Mouse (Mus musculus) T-cell, adult 2 months (primary cell): ENCODE results near the gene Cdk5.
A peak's percentile ranks its signal among the peaks of the same experiment; 100 is the strongest.

ENCODE experiments used
- DNase-seq: peaks from one replicate; pipeline ENCODE4 v3.0.0; 2022; ENCODE audit warnings: low spot score

Gene Cdk5

DNA sequence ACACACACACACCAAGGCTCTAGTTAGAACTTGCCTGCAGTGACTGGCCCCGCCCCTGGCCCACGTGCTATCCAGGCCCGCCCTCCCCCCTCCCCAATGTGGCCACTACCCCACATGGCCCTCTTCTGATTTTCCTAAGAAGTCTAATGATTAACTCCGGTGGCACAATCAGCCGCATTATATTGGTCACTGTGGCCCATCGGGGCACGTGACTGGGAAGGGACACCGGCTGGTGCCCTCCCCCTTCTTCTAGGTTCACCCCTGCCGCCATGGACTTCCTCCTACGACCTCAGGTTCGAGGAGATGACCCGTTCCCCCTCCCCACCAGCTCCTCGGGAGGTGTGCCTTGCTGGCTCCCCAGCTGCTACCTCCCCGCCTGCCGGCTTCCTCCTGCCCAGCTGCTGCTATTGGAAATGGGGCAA lies 4.7 kb upstream of the Cdk5 start:
- no peak for DNase-seq

DNA sequence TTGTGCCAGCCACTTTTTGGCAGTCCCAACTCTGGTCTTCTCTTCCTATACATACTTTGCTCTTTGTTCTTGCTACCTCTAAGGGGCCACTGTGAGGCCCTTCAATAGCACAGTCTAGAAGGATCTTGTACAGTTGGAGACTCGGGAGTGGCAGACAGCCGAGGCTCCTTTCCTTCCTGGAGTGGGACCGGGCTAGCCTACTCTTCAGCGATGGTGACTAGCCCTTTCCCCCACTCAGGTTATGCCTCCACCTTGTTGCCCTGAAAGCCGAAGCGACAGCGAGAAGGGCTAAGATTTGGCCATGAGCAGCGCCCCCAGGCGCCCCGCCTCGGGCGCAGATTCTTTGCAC lies 3.9 kb upstream of the Cdk5 start:
- DNase-seq = no peak

DNA sequence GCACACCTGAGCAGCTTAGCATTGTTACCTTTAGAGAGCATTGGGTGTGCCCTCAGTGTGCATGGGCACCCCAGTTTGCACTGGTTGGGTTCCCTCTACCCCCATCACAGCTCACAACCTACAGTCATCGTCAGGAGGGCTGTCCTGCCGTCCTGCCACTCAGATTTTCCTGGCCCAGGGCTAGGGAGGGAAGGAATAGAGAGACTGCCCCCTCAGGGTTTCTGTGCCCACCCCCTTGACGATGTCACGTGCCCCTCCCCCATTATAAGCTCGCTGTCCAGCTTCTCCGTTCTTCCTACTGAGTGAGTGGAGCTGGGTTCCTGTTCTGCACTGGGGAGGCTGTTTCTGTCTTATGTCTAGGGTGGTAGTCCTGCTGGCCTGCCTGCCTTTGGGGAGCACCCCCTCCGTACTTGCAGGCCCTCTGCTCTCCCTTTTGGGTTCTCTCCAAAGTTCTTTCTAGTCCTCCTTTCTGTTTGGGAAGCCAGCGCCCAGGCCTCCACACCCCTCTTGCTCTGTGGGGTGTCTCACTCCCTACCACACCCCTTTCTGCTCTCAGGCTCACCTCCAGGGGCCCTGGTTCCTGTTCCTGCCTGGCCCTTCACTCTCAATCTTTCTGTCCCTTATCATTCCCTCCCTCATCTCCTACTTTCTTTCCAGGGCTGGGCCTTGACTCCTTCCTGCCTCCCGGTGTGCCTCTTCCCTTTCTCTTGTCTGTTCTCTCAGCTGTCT lies 3.4 kb upstream of the Cdk5 start:
- DNase-seq = no peak

DNA sequence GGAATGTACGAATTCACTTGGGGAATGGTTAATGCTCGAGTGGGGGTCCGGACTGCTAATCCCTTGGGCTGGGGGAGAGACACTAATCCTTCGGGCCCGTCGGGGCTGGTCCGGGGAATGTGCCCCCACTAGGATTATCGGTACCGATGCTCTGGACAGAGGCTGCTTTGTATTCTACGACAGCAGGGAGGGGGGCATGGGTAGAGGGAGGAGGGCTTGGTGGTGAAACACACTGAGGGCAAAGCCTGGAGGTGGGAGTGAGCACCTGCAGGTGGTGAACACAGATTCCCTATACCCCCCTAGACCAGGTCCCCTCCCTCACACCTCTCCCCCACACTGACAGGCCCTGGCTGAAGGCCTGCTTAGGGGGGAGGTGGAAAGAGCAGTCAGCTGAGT lies 2.7 kb upstream of the Cdk5 start:
- no peak for DNase-seq

DNA sequence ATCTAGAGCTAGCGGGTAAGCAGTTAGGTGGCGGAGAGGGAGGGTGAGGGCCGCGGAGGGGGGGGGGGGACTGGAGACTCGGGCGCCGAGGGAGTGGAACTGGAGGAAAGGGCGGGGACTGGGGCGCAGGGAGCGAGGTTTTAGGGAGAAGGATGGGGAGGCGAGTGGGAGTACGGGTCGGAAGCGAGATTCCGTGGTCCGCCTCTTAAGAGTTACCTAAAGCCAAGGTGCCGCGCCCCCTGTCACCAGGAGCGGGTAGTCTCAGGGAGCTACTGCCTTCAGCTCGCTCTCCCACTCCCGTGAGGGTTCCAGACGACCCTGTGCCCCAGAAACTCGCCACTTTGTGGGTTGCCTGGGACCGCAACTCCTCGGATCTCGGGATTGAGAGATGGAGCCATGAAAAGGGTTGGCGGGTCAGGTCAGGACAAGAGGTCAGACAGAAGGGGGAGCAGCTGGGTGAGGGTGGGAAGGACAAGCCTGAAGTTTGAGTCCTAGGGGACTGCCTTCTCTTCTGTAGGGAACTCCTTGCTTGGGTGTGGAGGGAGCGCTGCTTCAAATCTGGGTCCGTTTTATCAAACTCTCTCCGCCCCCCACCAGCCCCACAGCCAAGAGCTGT lies 2.2 kb upstream of the Cdk5 start:
- DNase-seq = peak; percentile 57

DNA sequence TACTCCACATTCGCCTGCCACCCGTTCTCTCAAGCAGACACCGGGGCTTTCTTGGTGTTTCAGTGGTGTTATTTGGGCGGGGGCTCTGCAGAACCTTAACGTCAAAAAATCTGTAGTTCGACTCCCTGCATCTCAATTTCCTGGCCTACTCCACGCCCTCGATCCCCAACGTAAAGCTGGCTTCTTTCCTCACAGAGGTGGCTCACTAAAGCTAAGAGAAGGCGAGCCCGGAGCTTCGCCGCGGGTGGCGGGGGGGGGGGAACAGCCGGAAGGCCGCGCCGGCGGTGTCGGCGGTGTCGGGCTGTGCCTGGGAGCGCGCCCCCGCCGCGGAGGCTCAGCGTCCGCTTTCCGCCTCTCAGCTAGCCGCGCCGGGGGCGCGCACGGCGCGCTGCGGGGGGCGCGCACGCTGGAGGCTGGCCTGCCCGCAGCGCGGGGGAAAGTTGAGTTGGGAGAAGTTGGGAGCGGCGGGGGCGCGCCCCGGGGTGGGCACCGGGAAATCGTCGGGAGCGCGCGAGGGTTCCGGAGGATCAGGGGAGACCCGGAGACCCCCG lies 1.6 kb upstream of the Cdk5 start:
- peak; percentile 81 for DNase-seq

DNA sequence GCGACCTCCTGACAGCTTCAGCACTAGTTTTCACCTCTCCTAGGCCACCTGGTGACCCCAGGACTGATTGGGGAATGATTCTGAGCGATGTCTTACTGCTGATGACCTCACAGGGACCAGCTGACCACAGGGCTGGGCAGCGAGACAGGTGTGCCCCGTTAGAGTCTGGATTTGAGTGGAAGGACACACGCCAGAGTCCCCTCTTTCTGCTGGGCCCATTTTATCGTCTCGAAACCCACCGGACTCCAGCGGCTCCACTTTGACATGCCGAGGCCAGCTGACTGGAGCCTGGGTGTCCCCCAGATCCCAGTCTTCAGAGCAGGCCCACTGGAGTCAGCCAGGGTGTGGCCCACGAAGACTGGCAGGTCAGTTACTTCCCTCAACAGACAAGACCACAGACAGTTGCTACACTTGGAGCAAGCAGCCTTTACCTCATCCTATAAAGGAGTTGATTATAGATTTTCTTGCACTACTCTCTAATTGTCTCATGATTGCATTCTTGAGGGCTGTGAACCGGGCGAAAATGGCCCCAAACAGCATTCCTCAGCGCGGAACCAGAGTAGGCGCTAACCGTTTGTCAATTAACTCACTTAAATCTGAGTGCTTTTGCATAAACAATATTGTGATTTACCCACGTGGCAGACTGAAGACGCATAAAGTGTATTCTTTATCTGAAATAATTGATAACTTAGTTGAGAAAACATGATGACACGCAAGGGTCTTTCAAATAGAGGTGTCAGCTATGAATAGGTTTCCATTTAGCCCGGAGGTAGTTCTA lies 863 bp upstream of the Cdk5 start:
- DNase-seq = no peak

DNA sequence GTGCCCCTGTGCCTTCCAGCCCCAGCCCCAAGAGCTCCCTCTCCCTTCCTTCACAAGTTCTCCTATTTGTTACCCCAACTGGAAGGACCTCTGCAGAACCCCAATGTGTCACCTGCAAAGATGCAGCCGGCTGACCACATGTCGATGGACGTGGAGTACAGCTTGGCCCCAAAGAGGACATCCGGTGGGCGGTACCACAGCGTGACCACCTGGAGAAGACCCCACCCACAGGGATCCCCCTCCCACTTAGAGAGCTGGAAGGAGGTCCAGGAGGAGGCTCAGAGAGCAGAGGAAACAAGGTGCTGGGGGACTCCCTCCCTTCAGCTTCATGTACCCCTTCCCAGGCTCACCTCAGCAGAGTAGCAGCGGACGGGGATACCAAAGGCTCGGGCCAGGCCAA lies 2.9 kb downstream of the Cdk5 start:
- no peak for DNase-seq

DNA sequence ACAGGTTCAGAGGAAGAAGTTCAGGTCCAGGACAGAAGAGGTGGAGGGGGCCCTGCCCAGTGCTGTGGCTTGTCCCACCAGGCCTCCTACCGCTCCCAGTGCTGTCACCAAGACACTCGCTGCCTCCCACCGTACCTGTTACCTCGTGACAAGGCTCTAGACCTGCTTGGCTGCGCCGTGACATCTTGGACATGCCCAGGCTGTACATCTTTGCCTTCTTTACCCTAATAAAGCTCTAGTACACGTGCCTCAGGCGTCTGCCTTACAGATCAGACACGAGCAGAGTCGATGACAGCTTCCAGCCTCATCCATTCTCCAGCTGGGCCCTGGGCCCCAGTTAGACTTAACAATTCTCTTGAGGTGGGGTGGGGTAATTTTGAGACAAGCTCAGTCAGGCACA lies 5.7 kb downstream of the Cdk5 start:
- DNase-seq = no peak

DNA sequence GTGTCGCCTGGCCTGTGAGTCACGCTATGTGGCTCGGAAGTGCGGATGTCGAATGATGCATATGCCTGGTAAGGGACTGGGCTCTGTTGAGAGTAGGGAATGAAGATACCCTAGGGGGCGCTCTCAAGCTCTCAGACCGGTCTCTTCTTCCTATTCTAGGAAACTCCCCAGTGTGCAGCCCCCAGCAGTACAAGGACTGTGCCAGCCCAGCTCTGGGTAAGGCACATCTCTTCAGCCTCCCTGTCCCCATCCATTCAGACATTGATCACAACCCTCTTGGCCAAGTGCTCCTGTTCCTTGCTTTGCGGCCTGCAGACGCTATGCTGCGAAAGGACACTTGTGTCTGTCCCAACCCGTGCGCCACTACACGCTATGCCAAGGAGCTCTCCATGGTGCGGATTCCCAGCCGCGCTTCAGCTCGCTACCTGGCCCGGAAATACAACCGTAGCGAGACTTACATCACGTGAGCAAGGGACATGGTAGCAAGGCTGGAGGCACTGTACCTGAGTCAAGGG lies 7.1 kb downstream of the Cdk5 start:
- peak; percentile 77 for DNase-seq

DNA sequence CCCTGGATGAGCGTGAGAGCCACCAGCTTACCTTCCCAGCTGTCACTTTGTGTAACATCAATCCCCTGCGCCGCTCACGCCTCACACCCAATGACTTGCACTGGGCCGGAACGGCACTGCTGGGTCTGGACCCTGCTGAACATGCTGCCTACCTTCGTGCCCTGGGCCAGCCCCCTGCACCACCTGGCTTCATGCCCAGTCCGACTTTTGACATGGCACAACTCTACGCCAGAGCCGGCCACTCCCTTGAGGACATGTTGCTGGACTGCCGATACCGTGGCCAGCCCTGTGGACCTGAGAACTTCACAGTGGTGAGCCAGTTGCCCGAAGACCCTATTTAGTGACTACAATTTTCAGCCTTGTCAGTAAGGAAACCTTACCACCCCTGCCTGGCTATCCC lies 9.4 kb downstream of the Cdk5 start:
- no peak for DNase-seq

DNA sequence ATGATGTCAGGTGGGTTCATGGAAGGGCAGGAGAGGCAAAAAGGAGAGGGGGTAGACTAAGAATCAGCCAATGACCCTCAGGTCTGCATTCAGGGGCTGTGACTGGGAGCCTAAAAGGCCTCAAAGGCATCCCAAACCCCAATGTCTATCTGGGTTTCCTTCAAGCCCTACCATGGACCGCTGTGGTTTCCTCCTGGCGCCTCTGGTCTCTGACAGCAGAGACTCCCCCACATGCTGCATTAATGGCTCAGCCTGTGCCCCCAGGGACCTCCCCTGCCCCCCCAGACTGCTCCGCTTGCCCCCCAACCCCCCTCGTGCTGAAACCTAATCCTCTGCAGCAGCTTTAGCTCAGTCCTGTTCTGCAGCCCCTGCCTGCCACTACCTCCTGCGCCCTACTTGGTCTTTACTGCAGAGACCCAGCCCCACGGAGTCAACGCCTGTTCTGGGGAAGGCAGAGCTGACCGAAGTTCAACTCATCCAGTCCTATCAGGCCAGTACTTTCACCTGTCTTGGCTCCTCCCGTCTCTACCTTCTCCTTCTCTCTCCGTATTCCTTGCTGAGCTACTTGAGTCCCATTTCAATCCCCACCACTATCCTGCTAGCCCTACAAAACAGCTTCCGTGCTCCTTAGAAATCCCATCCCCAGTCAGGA lies 10.2 kb downstream of the Cdk5 start, which contains the start of gene Asic3:
TSS of gene Asic3 (plus strand) at position 351 of the 652 bp plus-strand sequence.
- no peak for DNase-seq

DNA sequence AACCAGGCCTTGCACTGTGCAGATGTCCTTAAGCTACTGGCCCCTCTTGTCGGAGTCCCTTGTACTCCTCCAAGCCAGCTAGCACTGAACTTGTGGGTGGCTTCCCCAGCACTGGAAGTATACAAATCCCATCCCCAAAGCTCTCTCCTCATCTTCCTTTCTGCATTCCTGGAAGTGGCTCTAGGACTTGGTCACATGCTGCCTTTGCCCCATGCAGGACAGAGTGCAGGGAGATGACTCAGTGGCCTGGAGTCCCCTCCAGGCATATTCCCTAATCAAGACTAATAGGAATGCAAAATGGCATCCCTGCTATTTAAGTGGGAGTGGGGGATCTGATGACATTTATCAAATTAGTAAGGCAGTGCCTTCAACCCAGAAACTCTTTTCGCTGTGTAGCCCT lies 11.3 kb downstream of the Cdk5 start:
- no peak for DNase-seq

DNA sequence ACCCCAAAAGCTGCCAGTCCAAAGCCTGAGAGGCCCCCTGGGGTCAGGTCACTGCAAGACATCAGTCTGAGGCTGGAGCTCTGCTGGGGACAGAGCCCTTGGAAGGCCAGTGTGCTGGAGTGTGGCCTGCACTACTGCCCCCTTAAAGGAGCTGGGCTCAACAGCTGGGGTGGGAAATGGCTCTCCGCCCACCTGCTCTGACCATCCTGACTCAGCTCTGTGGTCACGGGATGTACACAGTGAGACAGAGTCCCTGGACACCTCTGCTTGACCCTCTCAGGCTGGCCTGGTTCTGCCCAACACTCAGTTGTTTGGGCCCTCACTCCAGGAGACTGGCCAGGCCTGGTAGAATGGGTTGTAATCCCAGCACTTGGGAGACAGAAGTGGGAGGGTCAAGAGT lies 13.9 kb downstream of the Cdk5 start:
- DNase-seq = no peak

DNA sequence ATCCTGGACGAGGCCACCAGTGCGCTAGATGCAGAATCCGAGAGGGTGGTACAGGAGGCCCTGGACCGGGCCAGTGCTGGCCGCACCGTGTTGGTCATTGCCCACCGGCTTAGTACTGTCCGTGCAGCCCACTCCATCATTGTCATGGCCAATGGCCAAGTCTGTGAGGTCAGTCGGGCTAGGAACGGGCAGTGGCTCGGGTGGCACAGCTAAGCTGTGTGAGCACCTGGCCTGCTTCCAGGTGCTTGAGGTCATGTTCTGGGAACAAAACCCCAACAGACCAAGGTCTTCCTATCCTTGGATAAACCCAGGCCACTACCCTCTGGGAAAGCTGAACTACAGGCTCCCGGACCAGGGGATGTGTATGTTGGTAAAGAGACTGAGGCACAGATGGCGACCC lies 14.7 kb downstream of the Cdk5 start:
- DNase-seq = no peak

DNA sequence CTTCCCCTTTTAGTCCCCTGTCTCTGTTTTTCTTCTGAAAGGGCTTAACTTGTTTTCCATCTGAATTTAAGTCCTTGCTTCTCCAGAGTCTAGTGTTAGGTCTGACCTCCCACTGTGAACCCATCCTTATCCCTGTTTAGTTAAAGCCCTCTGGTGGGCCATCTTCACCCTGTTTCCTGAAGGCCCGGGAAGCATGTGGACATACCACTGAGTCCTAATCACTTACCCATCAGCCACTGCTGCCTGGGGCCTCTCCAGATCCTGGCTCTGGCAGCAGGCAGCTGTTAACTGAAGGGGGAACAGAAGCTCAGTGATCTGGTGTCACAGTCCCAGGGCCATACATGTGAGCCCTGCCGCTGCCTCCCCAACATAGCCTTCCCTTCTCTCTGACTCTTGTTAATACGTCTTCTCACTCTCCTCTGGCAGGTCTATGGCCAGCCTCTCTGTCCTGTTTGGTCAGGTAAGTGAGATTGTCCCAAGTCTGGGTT lies 17.9 kb downstream of the Cdk5 start:
- no peak for DNase-seq

DNA sequence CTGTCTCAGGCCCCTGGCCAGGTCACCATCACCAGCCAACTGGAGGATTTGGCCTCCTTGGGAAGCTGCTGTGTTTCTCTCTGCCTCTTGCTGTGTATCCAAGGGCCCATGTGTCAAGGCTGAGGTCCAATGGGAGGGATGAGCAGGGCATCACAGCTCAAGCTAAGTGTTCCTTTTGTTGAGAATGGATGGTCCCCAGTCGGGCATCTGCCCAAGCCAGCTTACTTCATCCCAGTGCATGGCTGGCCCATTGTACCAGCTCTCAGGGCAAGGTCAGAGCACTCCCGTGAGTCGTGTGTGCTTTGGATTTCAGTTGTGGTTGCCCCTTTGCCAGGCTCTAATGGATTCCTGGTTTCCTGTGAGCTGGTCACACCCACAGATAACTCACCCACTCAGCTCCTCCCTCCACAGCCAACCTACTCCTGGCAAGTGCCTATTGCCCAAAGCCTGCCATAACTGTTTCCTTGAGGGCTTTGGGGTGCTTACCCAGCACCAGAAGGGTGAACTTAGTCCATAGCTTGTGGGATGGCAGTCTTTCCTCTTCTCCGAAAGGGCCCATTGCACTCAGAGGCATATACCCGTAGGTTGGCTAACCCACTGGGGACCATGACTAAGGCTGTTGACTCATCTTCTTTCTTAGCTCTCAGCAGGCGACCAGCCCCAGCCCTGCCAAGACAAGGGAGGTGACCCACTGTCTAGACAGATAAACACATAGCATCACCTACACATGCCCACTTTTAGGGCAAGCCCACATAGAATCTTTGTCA lies 18.6 kb downstream of the Cdk5 start:
- DNase-seq = no peak

DNA sequence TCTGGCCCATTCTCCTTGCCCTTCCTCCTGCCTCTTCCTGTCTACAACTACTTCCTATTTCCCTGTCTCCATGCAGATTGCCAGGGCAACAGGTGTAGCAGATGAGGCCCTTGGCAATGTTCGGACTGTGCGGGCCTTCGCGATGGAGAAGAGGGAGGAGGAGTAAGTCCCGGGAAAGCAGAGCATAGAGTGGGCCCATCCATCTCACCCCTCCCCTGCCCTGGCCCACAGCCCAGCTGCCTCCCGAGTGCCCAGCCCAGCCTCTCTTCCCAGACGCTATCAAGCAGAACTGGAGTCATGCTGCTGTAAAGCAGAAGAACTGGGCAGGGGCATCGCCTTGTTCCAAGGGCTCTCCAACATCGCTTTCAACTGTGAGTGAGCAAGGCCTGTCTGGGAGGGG lies 21.4 kb downstream of the Cdk5 start:
- no peak for DNase-seq

DNA sequence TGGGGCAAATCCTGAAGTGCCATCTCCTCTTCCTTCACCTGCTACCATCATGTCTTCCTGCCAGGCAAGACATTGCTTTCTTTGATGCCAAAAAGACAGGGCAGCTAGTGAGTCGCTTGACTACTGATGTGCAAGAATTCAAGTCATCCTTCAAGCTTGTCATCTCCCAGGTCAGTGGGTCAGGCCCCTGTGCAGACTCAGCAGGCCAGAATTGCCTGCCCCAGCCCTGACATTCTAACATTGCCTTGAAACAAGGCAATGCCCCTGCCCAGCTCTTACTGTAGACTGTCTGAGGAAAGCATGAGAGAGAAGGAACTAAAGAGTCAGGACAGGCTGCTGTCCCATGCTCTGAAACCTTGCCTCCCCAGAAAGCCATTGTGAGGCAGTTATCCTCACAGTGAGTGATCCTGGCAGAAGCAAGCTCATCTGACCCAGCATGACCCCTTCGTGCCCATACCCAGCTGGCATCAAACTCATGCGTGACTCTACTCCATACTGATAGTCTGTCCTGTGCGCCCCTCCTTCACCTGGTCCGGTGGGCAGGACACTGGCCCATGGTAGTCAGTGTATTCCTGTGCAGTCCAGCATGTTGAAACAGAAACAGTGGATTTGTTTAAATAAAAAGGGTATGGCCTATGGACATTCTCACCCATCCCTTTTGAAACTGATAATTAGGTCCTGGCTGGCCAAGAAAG lies 22.3 kb downstream of the Cdk5 start:
- DNase-seq = no peak

DNA sequence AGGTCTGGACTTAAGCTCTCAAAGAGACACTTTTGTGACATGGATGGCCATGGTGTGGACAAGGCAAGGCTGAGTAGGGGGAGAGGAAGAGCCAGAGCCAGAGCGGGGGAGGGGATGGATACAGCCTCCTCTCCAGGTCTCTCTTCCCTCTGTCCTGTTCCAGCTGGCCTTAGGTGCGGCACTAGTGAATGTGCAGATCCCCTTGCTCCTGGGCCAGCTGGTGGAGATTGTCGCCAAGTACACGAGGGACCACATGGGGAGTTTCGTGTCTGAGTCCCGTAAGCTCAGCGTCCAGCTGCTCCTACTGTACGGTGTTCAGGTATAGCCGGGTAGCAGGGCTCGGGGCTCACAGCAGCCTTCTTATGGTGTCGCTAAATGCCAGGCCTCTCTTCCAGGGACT lies 23.0 kb downstream of the Cdk5 start:
- no peak for DNase-seq

DNA sequence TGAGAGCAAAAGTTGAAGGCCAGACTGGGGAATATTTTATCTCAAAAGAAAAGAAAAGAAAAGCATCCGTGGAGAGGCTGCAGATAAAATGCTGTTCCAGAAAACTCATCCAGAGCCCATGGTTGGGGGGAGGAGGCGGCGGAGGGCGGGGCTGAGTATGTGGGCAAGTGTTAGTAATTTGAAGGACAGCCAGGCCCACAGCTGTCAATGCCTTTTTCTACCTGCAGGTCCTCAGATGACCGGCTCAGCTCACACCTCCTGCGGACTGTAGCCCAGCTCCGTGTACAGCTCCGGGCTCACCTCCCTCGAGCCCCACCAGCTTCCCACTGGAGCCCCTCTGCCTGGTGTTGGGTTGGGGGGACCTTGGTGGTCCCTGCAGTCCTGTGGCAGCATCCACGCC lies 23.6 kb downstream of the Cdk5 start:
- DNase-seq = no peak
